Mouse (Mus musculus): ENCODE data around the gene Tbx1. TPM values are rescaled to one million over a fixed set of nuclear protein-coding genes. Genes with fewer than 3 reads are reported as not detected.

Tbx1 gene
- total and polyA plus RNA-seq, 3 experiments, result not detected

GRCm38 (mm10) chr16:18632816-18633215 lies 42.3 kb upstream of the Tbx1 start:
- no peak for DNase-seq (ENCODE audit: low read depth, low spot score)
- Histone ChIP-seq H3K9ac (ENCODE audit: control insufficient read depth, low read depth, low read length, poor library complexity, severe bottlenecking) (no peak overlapping the region), H3K27ac (ENCODE audit: control insufficient read depth, low read depth, low read length) (no peak overlapping the region)

GRCm38 (mm10) chr16:18632059-18632458 lies 41.6 kb upstream of the Tbx1 start:
- no peak overlapping the region for H3K27ac ChIP-seq (ENCODE audit: control insufficient read depth, low read depth, low read length)
- H3K4me1 ChIP-seq (ENCODE audit: control insufficient read depth in 1 of 2, insufficient read depth in 2 of 2, low read length in 2 of 2), result peaks cover 4 to 11% of the 10 kb centered on the region in 2 experiments
- no peaks in the 10 kb centered on the region for H3K9me3 ChIP-seq (replicated peaks; ENCODE audit: insufficient read depth, low read length)
- H3K4me3 ChIP-seq (ENCODE audit: control insufficient read depth in 1 of 2, insufficient read depth in 1 of 2, low read depth in 2 of 2, low read length in 2 of 2), result no peak overlapping the region
- no peaks in the 10 kb centered on the region; the same call in 1 of the 2 replicates for H3K79me2 ChIP-seq (ENCODE audit: control insufficient read depth, insufficient read depth, low read length, poor library complexity)
- H3K27me3 ChIP-seq (ENCODE audit: control insufficient read depth in 1 of 2, insufficient read depth in 2 of 2, low read length in 2 of 2), result peaks cover 1 to 3% of the 10 kb centered on the region in 2 experiments; a peak in 2 of 4 replicates
- no peak overlapping the region for H3K9ac ChIP-seq (ENCODE audit: control insufficient read depth, low read depth, low read length, poor library complexity, severe bottlenecking)
- H3K36me3 ChIP-seq (ENCODE audit: control insufficient read depth in 1 of 2, insufficient read depth in 2 of 2, low read length in 2 of 2), result peaks cover 0 to 5% of the 10 kb centered on the region in 2 experiments; a peak in 1 of 4 replicates
- TF ChIP-seq CHD1 (IDR thresholded peaks at IDR 0.05; ENCODE audit: low read depth, low read length) (no peak), ZNF384 (IDR thresholded peaks at IDR 0.05; ENCODE audit: low read depth, low read length) (peak; percentile 85), MYB (IDR thresholded peaks at IDR 0.05; ENCODE audit: low read depth, low read length) (no peak), USF1 (IDR thresholded peaks at IDR 0.05; ENCODE audit: low read depth, low read length) (no peak), KAT2A (conservative IDR thresholded peaks at IDR 0.05; ENCODE audit: low read depth, low read length) (no peak), POLR2A (IDR thresholded peaks at IDR 0.05; ENCODE audit: control insufficient read depth in 1 of 2, insufficient read depth in 1 of 2, low read depth in 1 of 2, low read length in 2 of 2, poor library complexity in 1 of 2) (no peak), UBTF (IDR thresholded peaks at IDR 0.05; ENCODE audit: borderline replicate concordance, insufficient read depth, low read depth, low read length) (no peak), ZC3H11A (IDR thresholded peaks at IDR 0.05; ENCODE audit: low read depth, low read length) (no peak), ETS1 (IDR thresholded peaks at IDR 0.05; ENCODE audit: low read depth, low read length) (no peak), TCF12 (IDR thresholded peaks at IDR 0.05; ENCODE audit: low read depth, low read length) (no peak), ZMIZ1 (IDR thresholded peaks at IDR 0.05; ENCODE audit: low read depth, low read length) (no peak), E2F4 (IDR thresholded peaks at IDR 0.05; ENCODE audit: borderline replicate concordance, low read depth, low read length) (no peak), MAZ (IDR thresholded peaks at IDR 0.05; ENCODE audit: low read depth, low read length) (no peak), MAX (IDR thresholded peaks at IDR 0.05; ENCODE audit: low read length) (no peak), CTCF (IDR thresholded peaks at IDR 0.05 in 2 of 3, conservative IDR thresholded peaks at IDR 0.05 in 1 of 3; ENCODE audit: control insufficient read depth in 1 of 3, insufficient read depth in 1 of 3, low read depth in 2 of 3, low read length in 3 of 3, poor library complexity in 1 of 3, severe bottlenecking in 1 of 3) (peak in 2 of 3 experiments; percentile 30 to 39; a peak in 4 of 6 replicates), SMC3 (IDR thresholded peaks at IDR 0.05; ENCODE audit: low read depth, low read length) (peak; percentile 37), BHLHE40 (IDR thresholded peaks at IDR 0.05; ENCODE audit: borderline replicate concordance, low read depth, low read length) (no peak), GATA1 (IDR thresholded peaks at IDR 0.05; ENCODE audit: low read depth, low read length) (no peak), TBP (IDR thresholded peaks at IDR 0.05; ENCODE audit: low read depth, low read length) (no peak), RCOR1 (IDR thresholded peaks at IDR 0.05; ENCODE audit: low read depth, low read length) (no peak), ELF1 (IDR thresholded peaks at IDR 0.05; ENCODE audit: low read depth, low read length) (no peak), MAFK (IDR thresholded peaks at IDR 0.05; ENCODE audit: borderline replicate concordance, low read depth, low read length) (no peak), MYC (IDR thresholded peaks at IDR 0.05; ENCODE audit: low read depth, low read length) (no peak)
- peak; percentile 27 for DNase-seq (ENCODE audit: low read depth, low spot score)

More at GRCm38 (mm10) chr16:18632816-18633215, 42.3 kb upstream of the Tbx1 start:
- H3K79me2 ChIP-seq (ENCODE audit: control insufficient read depth, insufficient read depth, low read length, poor library complexity), result no peaks in the 10 kb centered on the region; the same call in 1 of the 2 replicates
- no peak for TF ChIP-seq E2F4 (IDR thresholded peaks at IDR 0.05; ENCODE audit: borderline replicate concordance, low read depth, low read length)
- no peak for TF ChIP-seq CHD1 (IDR thresholded peaks at IDR 0.05; ENCODE audit: low read depth, low read length)
- H3K4me1 ChIP-seq (ENCODE audit: control insufficient read depth in 1 of 2, insufficient read depth in 2 of 2, low read length in 2 of 2), result peaks cover 4 to 11% of the 10 kb centered on the region in 2 experiments; a peak in 3 of 4 replicates
- no peaks in the 10 kb centered on the region for H3K9me3 ChIP-seq (replicated peaks; ENCODE audit: insufficient read depth, low read length)
- H3K27me3 ChIP-seq (ENCODE audit: control insufficient read depth in 1 of 2, insufficient read depth in 2 of 2, low read length in 2 of 2), result peaks cover 1 to 3% of the 10 kb centered on the region in 2 experiments; a peak in 2 of 4 replicates
- H3K36me3 ChIP-seq (ENCODE audit: control insufficient read depth in 1 of 2, insufficient read depth in 2 of 2, low read length in 2 of 2), result peaks cover 0 to 5% of the 10 kb centered on the region in 2 experiments; a peak in 1 of 4 replicates
- H3K4me3 ChIP-seq (ENCODE audit: control insufficient read depth in 1 of 2, insufficient read depth in 1 of 2, low read depth in 2 of 2, low read length in 2 of 2), result no peak overlapping the region
